Mouse (Mus musculus) MEL (cell line): Measurements from ENCODE around the gene Vac14. TPM values are rescaled to one million over a fixed set of nuclear protein-coding genes. Genes with fewer than 3 reads are reported as not detected.

Source experiments
- DNase-seq: peaks from one replicate; pipeline ENCODE4 v3.0.0; 2011; ENCODE audit warnings: low read depth, low spot score
- H3K27ac ChIP-seq: 2 replicates; pipeline ENCODE4 v1.5.1; 2012; ENCODE audit warnings: low read depth, mild to moderate bottlenecking, control low read depth, low read length, moderate library complexity; ENCODE audit not compliant: control insufficient read depth
- H3K27me3 ChIP-seq, 2 experiments: fragments of 150-350 bp in 1 of 2; sonication (generic) in 1 of 2; 2 replicates each; pipeline ENCODE4 v1.6.1; 2012; ENCODE audit warnings: low read length in 2 of 2, mild to moderate bottlenecking in 2 of 2, improper control_type of control experiment in 1 of 2, moderate library complexity in 1 of 2; ENCODE audit not compliant: insufficient read depth in 2 of 2, control insufficient read depth in 1 of 2
- H3K36me3 ChIP-seq, 2 experiments: 2 replicates each; pipeline ENCODE4 v1.6.1; 2012 to 2014; ENCODE audit warnings: low read length in 2 of 2, improper control_type of control experiment in 1 of 2, inconsistent platforms in 1 of 2, mild to moderate bottlenecking in 1 of 2; ENCODE audit not compliant: insufficient read depth in 2 of 2, control insufficient read depth in 1 of 2
- H3K4me1 ChIP-seq, 2 experiments: fragments of 150-350 bp in 1 of 2; sonication (generic) in 1 of 2; 2 replicates each; pipeline ENCODE4 v1.6.1; 2012; ENCODE audit warnings: low read length in 2 of 2, improper control_type of control experiment in 1 of 2, mild to moderate bottlenecking in 1 of 2; ENCODE audit not compliant: insufficient read depth in 2 of 2, control insufficient read depth in 1 of 2
- H3K4me3 ChIP-seq, 2 experiments: fragments of 150-350 bp in 1 of 2; sonication (generic) in 1 of 2; 2 replicates each; pipeline ENCODE4 v1.5.1; 2012; ENCODE audit warnings: low read depth in 2 of 2, low read length in 2 of 2, mild to moderate bottlenecking in 2 of 2, moderate library complexity in 2 of 2, control low read depth in 1 of 2, improper control_type of control experiment in 1 of 2; ENCODE audit not compliant: control insufficient read depth in 1 of 2, insufficient read depth in 1 of 2
- H3K79me2 ChIP-seq: 2 replicates; pipeline ENCODE4 v1.6.1; 2012; ENCODE audit warnings: mild to moderate bottlenecking, low read length, moderate library complexity; ENCODE audit not compliant: control insufficient read depth, poor library complexity, insufficient read depth
- H3K9ac ChIP-seq: 2 replicates; pipeline ENCODE4 v1.6.1; 2012; ENCODE audit warnings: low read depth, mild to moderate bottlenecking, control low read depth, low read length, moderate library complexity; ENCODE audit not compliant: control insufficient read depth, poor library complexity, severe bottlenecking
- H3K9me3 ChIP-seq: fragments of 150-350 bp; sonication (generic); replicated peaks from 2 replicates; pipeline ENCODE4 v1.6.1; 2012; ENCODE audit warnings: mild to moderate bottlenecking, low read length, improper control_type of control experiment, moderate library complexity; ENCODE audit not compliant: insufficient read depth
- BHLHE40 ChIP-seq: IDR thresholded peaks from 2 replicates; pipeline ENCODE4 v1.6.1; 2012; ENCODE audit warnings: low read depth, mild to moderate bottlenecking, inconsistent platforms, low read length, improper control_type of control experiment, borderline replicate concordance
- CHD1 ChIP-seq: IDR thresholded peaks from 2 replicates; pipeline ENCODE4 v1.6.1; 2012; ENCODE audit warnings: low read depth, mild to moderate bottlenecking, inconsistent platforms, low read length, improper control_type of control experiment
- CHD2 ChIP-seq: IDR thresholded peaks from 2 replicates; pipeline ENCODE4 v1.6.1; 2011; ENCODE audit warnings: low read length, improper control_type of control experiment
- CTCF ChIP-seq, 3 experiments: IDR thresholded peaks in 2 of 3; conservative IDR thresholded peaks in 1 of 3; 2 replicates each; pipeline ENCODE4 v1.5.1; 2011 to 2012; ENCODE audit warnings: low read length in 3 of 3, low read depth in 2 of 3, mild to moderate bottlenecking in 2 of 3, improper control_type of control experiment in 1 of 3, inconsistent platforms in 1 of 3, mixed read lengths in 1 of 3, moderate library complexity in 1 of 3; ENCODE audit not compliant: control insufficient read depth in 1 of 3, insufficient read depth in 1 of 3, poor library complexity in 1 of 3, severe bottlenecking in 1 of 3
- E2F4 ChIP-seq: IDR thresholded peaks from 2 replicates; pipeline ENCODE4 v1.6.1; 2011; ENCODE audit warnings: low read depth, low read length, improper control_type of control experiment, borderline replicate concordance
- ELF1 ChIP-seq: IDR thresholded peaks from 2 replicates; pipeline ENCODE4 v1.6.1; 2014; ENCODE audit warnings: low read depth, mild to moderate bottlenecking, inconsistent platforms, low read length, improper control_type of control experiment, moderate library complexity
- EP300 ChIP-seq, 2 experiments: IDR thresholded peaks; 2 replicates each; pipeline ENCODE4 v1.6.1; 2011; ENCODE audit warnings: improper control_type of control experiment in 2 of 2, low read length in 2 of 2, low read depth in 1 of 2, mild to moderate bottlenecking in 1 of 2
- GATA1 ChIP-seq: IDR thresholded peaks from 2 replicates; pipeline ENCODE4 v1.6.1; 2011; ENCODE audit warnings: low read depth, low read length, improper control_type of control experiment
- HCFC1 ChIP-seq: IDR thresholded peaks from 2 replicates; pipeline ENCODE4 v1.6.1; 2012; ENCODE audit warnings: low read depth, mild to moderate bottlenecking, inconsistent platforms, low read length, improper control_type of control experiment, moderate library complexity
- JUND ChIP-seq: IDR thresholded peaks from 2 replicates; pipeline ENCODE4 v1.6.1; 2011; ENCODE audit warnings: low read depth, mild to moderate bottlenecking, improper control_type of control experiment, low read length
- KAT2A ChIP-seq: conservative IDR thresholded peaks from 2 replicates; pipeline ENCODE4 v1.6.1; 2012; ENCODE audit warnings: low read depth, low read length, improper control_type of control experiment, inconsistent platforms
- MAFK ChIP-seq: IDR thresholded peaks from 2 replicates; pipeline ENCODE4 v1.6.1; 2011; ENCODE audit warnings: low read depth, mild to moderate bottlenecking, low read length, improper control_type of control experiment, borderline replicate concordance
- MAX ChIP-seq: IDR thresholded peaks from 2 replicates; pipeline ENCODE4 v1.6.1; 2011; ENCODE audit warnings: low read length, improper control_type of control experiment
- MAZ ChIP-seq: IDR thresholded peaks from 2 replicates; pipeline ENCODE4 v1.6.1; 2012; ENCODE audit warnings: low read depth, mild to moderate bottlenecking, inconsistent platforms, low read length, improper control_type of control experiment
- MXI1 ChIP-seq: IDR thresholded peaks from 2 replicates; pipeline ENCODE4 v1.6.1; 2011; ENCODE audit warnings: mild to moderate bottlenecking, low read depth, low read length, improper control_type of control experiment
- MYB ChIP-seq: IDR thresholded peaks from 2 replicates; pipeline ENCODE4 v1.6.1; 2011; ENCODE audit warnings: mild to moderate bottlenecking, low read depth, low read length, improper control_type of control experiment
- MYC ChIP-seq: IDR thresholded peaks from 2 replicates; pipeline ENCODE4 v1.6.1; 2011; ENCODE audit warnings: low read depth, mild to moderate bottlenecking, low read length, improper control_type of control experiment, moderate library complexity
- NELFE ChIP-seq: IDR thresholded peaks from 2 replicates; pipeline ENCODE4 v1.6.1; 2011; ENCODE audit warnings: low read depth, low read length, improper control_type of control experiment
- NRF1 ChIP-seq: IDR thresholded peaks from 2 replicates; pipeline ENCODE4 v1.6.1; 2014; ENCODE audit warnings: low read depth, mild to moderate bottlenecking, inconsistent platforms, low read length, improper control_type of control experiment, moderate library complexity; ENCODE audit not compliant: poor library complexity, insufficient read depth, severe bottlenecking
- POLR2A ChIP-seq, 2 experiments: IDR thresholded peaks; 2 replicates each; pipeline ENCODE4 v1.6.1; 2011 to 2012; ENCODE audit warnings: low read length in 2 of 2, mild to moderate bottlenecking in 2 of 2, control low read depth in 1 of 2, improper control_type of control experiment in 1 of 2, low read depth in 1 of 2, moderate library complexity in 1 of 2; ENCODE audit not compliant: control insufficient read depth in 1 of 2, insufficient read depth in 1 of 2, poor library complexity in 1 of 2
- POLR2AphosphoS2 ChIP-seq: IDR thresholded peaks from 2 replicates; pipeline ENCODE4 v1.6.1; 2011; ENCODE audit warnings: low read length, improper control_type of control experiment
- POLR2AphosphoS5 ChIP-seq: IDR thresholded peaks from 2 replicates; pipeline ENCODE4 v1.6.1; 2012; ENCODE audit warnings: low read depth, borderline replicate concordance, mild to moderate bottlenecking, inconsistent platforms, low read length, moderate library complexity, mixed read lengths
- RAD21 ChIP-seq: IDR thresholded peaks from 2 replicates; pipeline ENCODE4 v1.6.1; 2011; ENCODE audit warnings: mild to moderate bottlenecking, low read depth, low read length, improper control_type of control experiment
- RCOR1 ChIP-seq: IDR thresholded peaks from 2 replicates; pipeline ENCODE4 v1.6.1; 2012; ENCODE audit warnings: low read depth, mild to moderate bottlenecking, inconsistent platforms, low read length, improper control_type of control experiment
- SIN3A ChIP-seq: IDR thresholded peaks from 2 replicates; pipeline ENCODE4 v1.6.1; 2012; ENCODE audit warnings: low read length, improper control_type of control experiment, inconsistent platforms
- SMC3 ChIP-seq: IDR thresholded peaks from 2 replicates; pipeline ENCODE4 v1.6.1; 2011; ENCODE audit warnings: low read depth, low read length, improper control_type of control experiment
- TAL1 ChIP-seq: IDR thresholded peaks from 2 replicates; pipeline ENCODE4 v1.6.1; 2012; ENCODE audit warnings: mild to moderate bottlenecking, inconsistent platforms, low read length, moderate library complexity, mixed read lengths
- TBP ChIP-seq: IDR thresholded peaks from 2 replicates; pipeline ENCODE4 v1.8.0; 2011; ENCODE audit warnings: low read depth, low read length, improper control_type of control experiment
- TCF12 ChIP-seq: IDR thresholded peaks from 2 replicates; pipeline ENCODE4 v1.6.1; 2014; ENCODE audit warnings: low read depth, mild to moderate bottlenecking, inconsistent platforms, low read length, improper control_type of control experiment, moderate library complexity
- UBTF ChIP-seq: IDR thresholded peaks from 2 replicates; pipeline ENCODE4 v1.6.1; 2012; ENCODE audit warnings: low read depth, mild to moderate bottlenecking, inconsistent platforms, low read length, improper control_type of control experiment, moderate library complexity, borderline replicate concordance; ENCODE audit not compliant: insufficient read depth
- USF1 ChIP-seq: IDR thresholded peaks from 2 replicates; pipeline ENCODE4 v1.6.1; 2014; ENCODE audit warnings: low read depth, mild to moderate bottlenecking, inconsistent platforms, low read length, improper control_type of control experiment, moderate library complexity
- USF2 ChIP-seq, 2 experiments: IDR thresholded peaks; 2 replicates each; pipeline ENCODE4 v1.6.1; 2011 to 2012; ENCODE audit warnings: improper control_type of control experiment in 2 of 2, low read length in 2 of 2, borderline replicate concordance in 1 of 2, inconsistent platforms in 1 of 2, low read depth in 1 of 2, mild to moderate bottlenecking in 1 of 2; ENCODE audit not compliant: insufficient read depth in 1 of 2
- ZKSCAN1 ChIP-seq: IDR thresholded peaks from 2 replicates; pipeline ENCODE4 v1.6.1; 2012; ENCODE audit warnings: low read depth, mild to moderate bottlenecking, inconsistent platforms, low read length, improper control_type of control experiment, moderate library complexity
- ZMIZ1 ChIP-seq: IDR thresholded peaks from 2 replicates; pipeline ENCODE4 v1.6.1; 2012; ENCODE audit warnings: low read depth, mild to moderate bottlenecking, inconsistent platforms, low read length, improper control_type of control experiment, moderate library complexity
- ZNF384 ChIP-seq: IDR thresholded peaks from 2 replicates; pipeline ENCODE4 v1.6.1; 2012; ENCODE audit warnings: low read depth, mild to moderate bottlenecking, inconsistent platforms, low read length, improper control_type of control experiment
- polyA plus RNA-seq, 2 experiments: library from polyadenylated mRNA; stranded (reverse) in 1 of 2; unstranded in 1 of 2; fragments of >175 nt in 1 of 2; fragments of >200 nt in 1 of 2; gene quantifications; 2 replicates each; pipeline versions ENCODE4 v1.2.1 to v1.2.4; 2012; ENCODE audit warnings: low replicate concordance in 2 of 2, low read depth in 1 of 2; ENCODE audit not compliant: insufficient read length in 2 of 2, insufficient read depth in 1 of 2, missing spikeins in 1 of 2
- total RNA-seq: library from RNA; depleted of rRNA; stranded (reverse); fragments of 300-350 nt; gene quantifications from 2 replicates; pipeline ENCODE4 v1.2.3, GENCODE M21; 2012; rRNA removed

Gene Vac14
- total RNA-seq = 31.1 and 31.7 TPM in 2 replicates
- 10 to 100 TPM in 1 of 2 experiments, not detected in 1; 86.0 TPM for polyA plus RNA-seq

DNA sequence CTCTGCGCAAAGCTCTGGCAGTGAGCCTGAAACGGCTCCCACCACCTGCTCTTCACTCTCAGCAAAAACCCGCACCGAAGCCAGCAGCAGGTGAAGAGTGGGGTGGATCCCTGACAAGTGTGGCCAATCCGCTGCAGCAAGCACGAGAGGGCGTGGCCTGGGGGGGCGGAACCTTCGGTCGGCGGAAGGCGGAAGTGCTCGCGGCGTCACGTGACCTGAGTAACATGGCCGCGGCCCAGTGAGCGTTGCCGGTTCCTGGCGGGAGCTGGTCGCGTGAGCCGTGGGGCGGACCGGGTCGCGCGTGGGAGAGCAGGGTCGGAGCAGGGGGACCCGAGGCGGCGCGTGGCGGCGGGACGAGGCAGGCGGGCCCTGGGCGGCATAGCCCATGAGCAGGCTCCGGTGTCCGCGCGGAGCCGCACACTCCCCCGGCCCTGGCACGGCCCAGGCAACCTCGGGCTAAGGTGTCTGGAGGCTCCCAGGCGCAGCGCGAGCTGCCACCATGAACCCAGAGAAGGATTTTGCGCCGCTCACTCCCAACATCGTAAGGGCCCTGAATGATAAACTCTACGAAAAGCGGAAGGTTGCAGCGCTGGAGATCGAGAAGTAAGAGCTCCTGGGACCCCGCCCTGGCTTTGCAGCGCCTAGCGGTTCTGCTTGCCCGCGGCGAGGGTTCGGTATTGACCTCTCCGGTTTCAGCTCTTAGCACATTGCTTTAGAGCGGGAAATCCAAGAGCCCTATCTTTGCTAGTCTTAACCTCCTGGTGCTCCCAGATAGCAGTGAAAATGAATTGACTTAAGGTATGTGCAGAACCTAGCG lies at the start of gene Vac14:
Vac14 (plus strand) TSS at position 195 of the 817 bp plus-strand sequence.
- no peaks in the 10 kb centered on the region for H3K9me3 ChIP-seq
- peak; percentile 97 for DNase-seq
- peak within 1 kb of the TSS; percentile 36 for H3K27ac ChIP-seq
- peaks cover 0 to 21% of the 10 kb centered on the region in 2 experiments; a peak in 3 of 4 replicates for H3K36me3 ChIP-seq
- H3K79me2 ChIP-seq = peaks cover 47% of the 10 kb centered on the region
- peak within 1 kb of the TSS; percentile 75 to 84 for H3K4me3 ChIP-seq
- H3K9ac ChIP-seq = peak within 1 kb of the TSS; percentile 79
- H3K4me1 ChIP-seq = peaks cover 0 to 22% of the 10 kb centered on the region in 2 experiments; a peak in 3 of 4 replicates
- peaks cover 0 to 1% of the 10 kb centered on the region in 2 experiments; a peak in 1 of 4 replicates for H3K27me3 ChIP-seq
- no peak for TF ChIP-seq POLR2AphosphoS5
- no peak for TF ChIP-seq CTCF (IDR thresholded peaks at IDR 0.05 in 2 of 3, conservative IDR thresholded peaks at IDR 0.05 in 1 of 3; ENCODE audit: control insufficient read depth in 1 of 3, insufficient read depth in 1 of 3, low read depth in 2 of 3, low read length in 3 of 3, poor library complexity in 1 of 3, severe bottlenecking in 1 of 3)
- TF ChIP-seq TCF12 = peak; percentile 51; the same call in 1 of the 2 replicates
- TF ChIP-seq CHD1 = no peak
- TF ChIP-seq TBP = peak; percentile 58; the same call in 1 of the 2 replicates
- no peak for TF ChIP-seq E2F4
- TF ChIP-seq MAFK = no peak
- peak; percentile 42; the same call in 1 of the 2 replicates for TF ChIP-seq POLR2AphosphoS2
- no peak for TF ChIP-seq MYB
- TF ChIP-seq USF1 = peak; percentile 100
- TF ChIP-seq NRF1 = no peak
- TF ChIP-seq SIN3A = peak; percentile 97
- TF ChIP-seq KAT2A = no peak; the same call in 1 of the 2 replicates
- no peak for TF ChIP-seq SMC3
- TF ChIP-seq MAZ = 0 out of 2 replicates have a peak, but pooled peaks have one; percentile 35
- TF ChIP-seq UBTF = no peak
- TF ChIP-seq ELF1 = peak; percentile 99
- peak; percentile 94 for TF ChIP-seq MXI1
- TF ChIP-seq EP300 (IDR thresholded peaks at IDR 0.05; ENCODE audit: low read depth in 1 of 2, low read length in 2 of 2) = no peak
- TF ChIP-seq CHD2 = no peak
- peak; percentile 93 for TF ChIP-seq BHLHE40
- no peak for TF ChIP-seq MYC
- peak; percentile 88 for TF ChIP-seq HCFC1
- TF ChIP-seq RAD21 = no peak
- peak; percentile 78 to 81 for TF ChIP-seq POLR2A (IDR thresholded peaks at IDR 0.05; ENCODE audit: control insufficient read depth in 1 of 2, insufficient read depth in 1 of 2, low read depth in 1 of 2, low read length in 2 of 2, poor library complexity in 1 of 2)
- peak; percentile 74 for TF ChIP-seq ZMIZ1
- peak; percentile 96 for TF ChIP-seq MAX
- TF ChIP-seq GATA1 = no peak
- TF ChIP-seq RCOR1 = no peak
- no peak for TF ChIP-seq ZNF384
- TF ChIP-seq USF2 (IDR thresholded peaks at IDR 0.05; ENCODE audit: borderline replicate concordance in 1 of 2, insufficient read depth in 1 of 2, low read depth in 1 of 2, low read length in 2 of 2) = peak; percentile 71 to 93; a peak in 3 of 4 replicates
- peak; percentile 12; the same call in 1 of the 2 replicates for TF ChIP-seq TAL1
- peak; percentile 75 for TF ChIP-seq NELFE
- no peak for TF ChIP-seq JUND
- TF ChIP-seq ZKSCAN1 = no peak
